Mouse (Mus musculus) megakaryocyte, embryonic 14.5 days (primary cell): ENCODE data around the gene Olfr1393.

Experiments used
- FLI1 ChIP-seq: IDR thresholded peaks from 2 replicates; pipeline ENCODE4 v1.6.1; 2012; ENCODE audit warnings: low read length, inconsistent platforms, mixed read lengths
- GATA1 ChIP-seq: IDR thresholded peaks from 3 replicates; pipeline ENCODE4 v1.6.1; 2012; ENCODE audit warnings: mixed read lengths, low read length, inconsistent platforms, borderline replicate concordance

GRCm38 (mm10) chr11:49248226-49248973 lies 29.7 kb upstream of the Olfr1393 start:
- TF ChIP-seq GATA1 (no peak), FLI1 (no peak)
